In genomic region chr16:34605679-34606078, GRCm38 (mm10) we compare ENCODE assay signal across 9 mouse cellular contexts. TPM values are rescaled to one million over a fixed set of nuclear protein-coding genes. Genes with fewer than 3 reads are reported as not detected.
A peak's percentile ranks its signal among the peaks of the same experiment; 100 is the strongest.
DNase-seq lines count a peak whose midpoint lies in the region; ATAC-seq and TF ChIP-seq lines count a peak whose summit lies in the region.
"Had no signal": no experiment of that assay in that cellular context is flagged by ENCODE, and none has a peak within 500 bp of the region (broad histone marks: within the 10 kb centered on the region; RNA-seq: fewer than 3 reads in every experiment).

No protein-coding gene starts in this region.

- no peak overlapping the region for H3K4me3 ChIP-seq in liver, embryonic 12.5 days
- H3K4me3 ChIP-seq in stomach, postnatal 0 days (ENCODE audit: low read depth, low read length): no peak overlapping the region

- H3K27ac ChIP-seq in liver, embryonic 12.5 days: no peak overlapping the region
- H3K27ac ChIP-seq in stomach, postnatal 0 days (replicated peaks): no peak overlapping the region

- H3K4me2 ChIP-seq in liver, embryonic 12.5 days: no peak overlapping the region
- no peak overlapping the region for H3K4me2 ChIP-seq in stomach, postnatal 0 days (replicated peaks; ENCODE audit: low read depth)

- H3K4me1 ChIP-seq in liver, embryonic 12.5 days: no peaks in the 10 kb centered on the region
- no peaks in the 10 kb centered on the region for H3K4me1 ChIP-seq in stomach, postnatal 0 days (replicated peaks; ENCODE audit: control insufficient read depth, insufficient read depth)

- WGBS in liver, embryonic 12.5 days (ENCODE audit: insufficient replicate concordance): 26% methylated on average over 3 of the region's 3 CpGs
- 23% methylated on average over 3 of the region's 3 CpGs for WGBS in stomach, postnatal 0 days

- ATAC-seq in liver, embryonic 12.5 days: no peak
- no peak; the same call in 1 of the 2 replicates for ATAC-seq in stomach, postnatal 0 days (ENCODE audit: low FRiP score, low TSS enrichment)

- no peaks in the 10 kb centered on the region for H3K9me3 ChIP-seq in liver, embryonic 12.5 days (replicated peaks)
- no peaks in the 10 kb centered on the region for H3K9me3 ChIP-seq in stomach, postnatal 0 days (ENCODE audit: control insufficient read depth, low read length)

- peak; percentile 55; the same call in 1 of the 2 replicates for TF ChIP-seq CTCF in brain, embryonic 14.5 days (IDR thresholded peaks at IDR 0.05; ENCODE audit: borderline replicate concordance, extremely low read depth, insufficient read depth, insufficient read length)
- peak; percentile 82 for TF ChIP-seq CTCF in stomach, postnatal 0 days (IDR thresholded peaks at IDR 0.05; ENCODE audit: low read depth)

- TF ChIP-seq EP300 in stomach, postnatal 0 days (optimal IDR thresholded peaks at IDR 0.05): no peak

- H3K27me3 ChIP-seq in liver, embryonic 12.5 days (replicated peaks): no peaks in the 10 kb centered on the region
- H3K27me3 ChIP-seq in stomach, postnatal 0 days (ENCODE audit: control insufficient read depth, insufficient read depth, low read length): no peaks in the 10 kb centered on the region; the same call in 1 of the 2 replicates

- no peak overlapping the region for H3K9ac ChIP-seq in liver, embryonic 12.5 days
- no peak overlapping the region for H3K9ac ChIP-seq in stomach, postnatal 0 days (ENCODE audit: low read length)

- H3K36me3 ChIP-seq in liver, embryonic 12.5 days: no peaks in the 10 kb centered on the region
- no peaks in the 10 kb centered on the region for H3K36me3 ChIP-seq in stomach, postnatal 0 days (ENCODE audit: control insufficient read depth, insufficient read depth, low read length)

- peak; percentile 13 for DNase-seq in liver
- DNase-seq in brain, embryonic 14.5 days (ENCODE audit: low read depth): peak; percentile 63
- peak; percentile 29 to 32 for DNase-seq in heart, adult 9 months (ENCODE audit: low spot score in 2 of 2)
- peak; percentile 53 to 68 for DNase-seq in kidney, postnatal 4 days
- DNase-seq in stomach, postnatal 0 days (ENCODE audit: low spot score): peak; percentile 25
- no peak for DNase-seq in right cerebral cortex, postnatal 10 days (ENCODE audit: low spot score in 2 of 2)
- DNase-seq in frontal cortex, adult 2 months (ENCODE audit: extremely low spot score in 1 of 2, low spot score in 1 of 2): no peak

- no peak for TF ChIP-seq POLR2A in brain, embryonic 14.5 days (IDR thresholded peaks at IDR 0.05; ENCODE audit: borderline replicate concordance, extremely low read depth, insufficient read depth, insufficient read length, poor library complexity, severe bottlenecking)

RNA-seq across cellular contexts. Expression of gene Kalrn, which starts 32.3 kb away (rescaled TPM):
- 18.4 and 18.6 TPM in 2 replicates for polyA plus RNA-seq in liver, embryonic 12.5 days (2016; fragmentation: Nextera tagmentation; extraction: Ambion mirVana)
- polyA plus RNA-seq in brain, embryonic 14.5 days (2012; rRNA removed): 30.4 and 52.2 TPM in 2 replicates
- 14.4 and 16.7 TPM in 2 replicates for polyA plus RNA-seq in stomach, postnatal 0 days (2015; fragmentation: Nextera tagmentation; extraction: Ambion mirVana)
- 177 and 178 TPM in 2 replicates for polyA plus RNA-seq in frontal cortex, adult 2 months (2012; rRNA removed)

RNA-seq across cellular contexts. Expression of gene Ropn1, which starts 44.0 kb away (rescaled TPM):
- not detected in 2 replicates for polyA plus RNA-seq in liver, embryonic 12.5 days (2016; fragmentation: Nextera tagmentation; extraction: Ambion mirVana)
- polyA plus RNA-seq in brain, embryonic 14.5 days (2012; rRNA removed): not detected in 2 replicates
- not detected in 2 replicates for polyA plus RNA-seq in stomach, postnatal 0 days (2015; fragmentation: Nextera tagmentation; extraction: Ambion mirVana)
- polyA plus RNA-seq in frontal cortex, adult 2 months (2012; rRNA removed): 0.15 TPM in 1 of 2 replicates, not detected in the other
- polyA plus RNA-seq: large intestine, adult 2 months had no signal

Comparison
In these comparisons a context has a peak if more than half of its experiments do, and no peak if none do; other contexts are left out.
1. DNase-seq: peak in liver (single experiment), brain, embryonic 14.5 days (single experiment), heart, adult 9 months (2 of 2), kidney, postnatal 4 days (2 of 2) and stomach, postnatal 0 days (single experiment); none in right cerebral cortex, postnatal 10 days (0 of 2) and frontal cortex, adult 2 months (0 of 2).